Mouse (Mus musculus): ENCODE data around the gene Fntb. TPM values are rescaled to one million over a fixed set of nuclear protein-coding genes. Genes with fewer than 3 reads are reported as not detected.
A peak's percentile ranks its signal among the peaks of the same experiment; 100 is the strongest.

Fntb gene
- polyA plus RNA-seq, 2 experiments: 21.4 to 28.8 TPM

DNA sequence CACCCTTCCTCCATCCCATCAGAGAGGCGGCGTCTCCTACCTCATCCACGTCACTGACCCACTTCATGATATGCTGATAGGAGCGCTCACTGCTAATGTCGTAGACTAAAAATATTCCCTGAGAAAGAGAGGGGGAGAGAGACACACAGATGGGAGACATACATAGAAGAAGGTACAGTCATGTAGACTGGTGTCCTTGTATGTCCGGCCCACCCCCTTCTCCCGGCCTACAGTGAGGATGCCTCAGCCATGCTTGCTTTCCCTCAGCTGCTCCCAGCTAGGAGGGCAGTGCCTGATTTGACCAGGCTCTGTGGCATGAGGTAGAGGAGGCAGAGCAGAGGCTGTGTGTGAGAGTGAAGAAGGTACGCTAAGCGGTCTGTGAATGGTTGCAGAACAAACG lies 37.6 kb downstream of the Fntb start:
- H3K4me1 ChIP-seq (replicated peaks; ENCODE audit: control insufficient read depth in 2 of 2, insufficient read depth in 2 of 2, low read length in 1 of 2): no peaks in the 10 kb centered on the region
- no peak overlapping the region for H3K9ac ChIP-seq (replicated peaks)
- no peaks in the 10 kb centered on the region for H3K36me3 ChIP-seq (replicated peaks; ENCODE audit: control insufficient read depth, insufficient read depth, low read depth)
- DNase-seq (ENCODE audit: low read depth in 3 of 3, low spot score in 3 of 3): no peak
- TF ChIP-seq EP300 (IDR thresholded peaks at IDR 0.05; ENCODE audit: low read depth): no peak
- no peak for TF ChIP-seq CTCF (IDR thresholded peaks at IDR 0.05; ENCODE audit: low read depth)
- no peaks in the 10 kb centered on the region for H3K27me3 ChIP-seq (ENCODE audit: control insufficient read depth, insufficient read depth, low read length)
- 79% methylated on average over 10 of the region's 10 CpGs for WGBS (ENCODE audit: insufficient replicate concordance)
- no peak overlapping the region for H3K4me2 ChIP-seq (ENCODE audit: low read depth)
- ATAC-seq (ENCODE audit: insufficient read depth): no peak
- no peaks in the 10 kb centered on the region for H3K9me3 ChIP-seq (ENCODE audit: control insufficient read depth, low read length)
- H3K4me3 ChIP-seq (ENCODE audit: insufficient read depth in 1 of 2, low read depth in 2 of 2, low read length in 2 of 2): no peak overlapping the region
- H3K27ac ChIP-seq: no peak overlapping the region

DNA sequence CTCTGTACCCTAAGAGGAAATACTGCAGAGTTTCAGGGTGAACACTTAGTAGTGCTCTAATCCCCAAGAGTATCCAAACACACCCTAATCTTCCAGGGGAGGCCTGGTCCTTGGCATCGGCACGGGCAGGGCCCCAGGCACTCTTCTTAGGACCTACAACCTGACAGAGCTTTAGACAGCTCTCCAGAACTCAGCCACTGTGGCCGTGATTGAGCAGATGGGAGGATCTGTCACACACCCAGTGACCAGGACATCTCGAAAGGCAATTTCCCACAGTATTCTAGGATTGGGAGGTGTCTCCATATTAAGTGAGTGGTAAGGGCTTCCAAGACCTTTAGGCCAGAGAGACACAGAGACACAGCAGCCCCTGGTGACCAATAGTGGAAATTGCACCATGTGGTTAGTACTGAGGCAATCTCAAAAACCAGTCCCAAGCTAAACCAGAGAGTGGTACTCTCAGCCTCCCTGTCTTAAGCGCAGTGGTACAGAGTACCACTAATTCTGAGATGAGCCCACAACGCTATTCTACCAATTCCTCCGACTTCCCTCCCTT lies 38.4 kb downstream of the Fntb start:
- DNase-seq (ENCODE audit: low read depth in 3 of 3, low spot score in 3 of 3) (peak; percentile 11 to 20 (median 17)), ATAC-seq (ENCODE audit: insufficient read depth) (no peak)
- peak; percentile 80 for TF ChIP-seq CTCF (IDR thresholded peaks at IDR 0.05; ENCODE audit: low read depth)
- no peak for TF ChIP-seq EP300 (IDR thresholded peaks at IDR 0.05; ENCODE audit: low read depth)
- Histone ChIP-seq H3K4me2 (ENCODE audit: low read depth) (no peak overlapping the region), H3K4me1 (replicated peaks; ENCODE audit: control insufficient read depth in 2 of 2, insufficient read depth in 2 of 2, low read length in 1 of 2) (no peaks in the 10 kb centered on the region), H3K4me3 (ENCODE audit: insufficient read depth in 1 of 2, low read depth in 2 of 2, low read length in 2 of 2) (no peak overlapping the region), H3K27ac (no peak overlapping the region), H3K27me3 (ENCODE audit: control insufficient read depth, insufficient read depth, low read length) (no peaks in the 10 kb centered on the region), H3K9ac (replicated peaks) (no peak overlapping the region), H3K36me3 (replicated peaks; ENCODE audit: control insufficient read depth, insufficient read depth, low read depth) (no peaks in the 10 kb centered on the region), H3K9me3 (ENCODE audit: control insufficient read depth, low read length) (no peaks in the 10 kb centered on the region)
- 39% methylated on average over 7 of the region's 7 CpGs for WGBS (ENCODE audit: insufficient replicate concordance)

DNA sequence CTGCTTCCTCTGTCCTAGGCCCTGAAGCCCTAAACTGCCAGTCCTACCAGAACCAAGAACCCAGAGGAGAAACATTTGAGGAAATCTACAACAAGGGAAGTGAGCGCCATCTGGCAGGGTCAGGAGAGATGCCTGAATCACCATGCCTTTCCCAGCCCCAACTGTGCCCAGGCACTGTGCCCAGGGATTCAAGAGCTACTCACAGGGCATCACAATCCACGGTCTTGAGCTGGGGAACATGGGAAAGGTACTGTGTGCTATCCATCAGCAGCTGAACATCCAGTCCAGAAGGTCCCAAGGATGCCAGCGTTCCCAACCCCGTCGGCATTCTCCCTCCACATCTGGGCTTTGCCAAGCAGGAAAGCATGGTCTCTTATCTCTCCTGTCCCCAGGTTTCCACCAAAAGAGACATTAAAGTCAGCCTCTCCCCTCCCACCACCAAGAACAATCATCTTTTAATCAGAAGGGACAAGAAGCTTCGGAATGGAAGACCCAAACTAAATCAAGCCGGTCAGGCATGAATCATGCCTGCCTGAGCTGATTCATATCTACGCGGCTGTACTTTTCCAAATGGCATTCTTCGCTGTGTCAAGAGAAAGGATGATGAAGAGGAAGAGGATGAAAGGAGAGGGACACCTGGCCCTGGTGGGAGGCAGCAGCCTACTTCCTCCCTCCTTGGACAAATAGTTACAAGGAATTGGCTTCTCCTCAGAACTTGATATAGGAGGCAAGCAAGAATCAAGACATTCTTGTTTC lies 39.8 kb downstream of the Fntb start:
- H3K27me3 ChIP-seq (ENCODE audit: control insufficient read depth, insufficient read depth, low read length): no peaks in the 10 kb centered on the region
- no peak overlapping the region for H3K4me2 ChIP-seq (ENCODE audit: low read depth)
- TF ChIP-seq EP300 (IDR thresholded peaks at IDR 0.05; ENCODE audit: low read depth) (no peak), CTCF (IDR thresholded peaks at IDR 0.05; ENCODE audit: low read depth) (no peak)
- H3K4me1 ChIP-seq (replicated peaks; ENCODE audit: control insufficient read depth in 2 of 2, insufficient read depth in 2 of 2, low read length in 1 of 2): no peaks in the 10 kb centered on the region
- ATAC-seq (ENCODE audit: insufficient read depth) (no peak), DNase-seq (ENCODE audit: low read depth in 3 of 3, low spot score in 3 of 3) (no peak)
- no peaks in the 10 kb centered on the region for H3K9me3 ChIP-seq (ENCODE audit: control insufficient read depth, low read length)
- H3K36me3 ChIP-seq (replicated peaks; ENCODE audit: control insufficient read depth, insufficient read depth, low read depth): no peaks in the 10 kb centered on the region
- H3K4me3 ChIP-seq (ENCODE audit: insufficient read depth in 1 of 2, low read depth in 2 of 2, low read length in 2 of 2): no peak overlapping the region
- H3K9ac ChIP-seq (replicated peaks): no peak overlapping the region
- H3K27ac ChIP-seq: no peak overlapping the region
- WGBS (ENCODE audit: insufficient replicate concordance): 79% methylated on average over 10 of the region's 10 CpGs

DNA sequence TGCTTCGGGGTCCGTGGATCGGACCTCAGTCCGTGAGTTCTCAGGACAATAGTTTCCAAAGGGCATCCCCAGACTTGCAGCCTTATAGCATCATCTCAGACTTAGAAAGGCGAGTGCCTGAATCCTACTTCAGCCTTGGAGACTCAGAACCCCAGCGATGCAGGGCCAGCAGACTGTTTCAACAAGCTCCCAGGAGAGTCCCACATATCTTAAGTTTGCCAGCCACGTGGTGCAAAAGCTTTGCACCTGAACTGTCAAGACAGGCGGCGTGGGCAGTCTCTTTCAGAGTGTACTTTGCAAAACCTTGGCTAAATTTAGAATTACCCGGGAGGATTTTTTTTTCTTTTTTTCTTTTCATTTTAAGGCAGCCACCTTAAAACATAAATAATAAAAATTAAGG lies 42.4 kb downstream of the Fntb start:
- no peaks in the 10 kb centered on the region for H3K27me3 ChIP-seq (ENCODE audit: control insufficient read depth, insufficient read depth, low read length)
- H3K9me3 ChIP-seq (ENCODE audit: control insufficient read depth, low read length): no peaks in the 10 kb centered on the region
- TF ChIP-seq CTCF (IDR thresholded peaks at IDR 0.05; ENCODE audit: low read depth) (no peak), EP300 (IDR thresholded peaks at IDR 0.05; ENCODE audit: low read depth) (no peak)
- DNase-seq (ENCODE audit: low read depth in 3 of 3, low spot score in 3 of 3) (no peak), ATAC-seq (ENCODE audit: insufficient read depth) (no peak)
- 71% methylated on average over 10 of the region's 10 CpGs for WGBS (ENCODE audit: insufficient replicate concordance)
- H3K4me2 ChIP-seq (ENCODE audit: low read depth): no peak overlapping the region
- no peaks in the 10 kb centered on the region for H3K36me3 ChIP-seq (replicated peaks; ENCODE audit: control insufficient read depth, insufficient read depth, low read depth)
- H3K4me3 ChIP-seq (ENCODE audit: insufficient read depth in 1 of 2, low read depth in 2 of 2, low read length in 2 of 2): no peak overlapping the region
- H3K9ac ChIP-seq (replicated peaks): no peak overlapping the region
- no peak overlapping the region for H3K27ac ChIP-seq
- no peaks in the 10 kb centered on the region for H3K4me1 ChIP-seq (replicated peaks; ENCODE audit: control insufficient read depth in 2 of 2, insufficient read depth in 2 of 2, low read length in 1 of 2)

- H3K4me1 ChIP-seq (replicated peaks; ENCODE audit: control insufficient read depth in 2 of 2, insufficient read depth in 2 of 2, low read length in 1 of 2): no peaks in the 10 kb centered on the region
- no peak overlapping the region for H3K4me3 ChIP-seq (ENCODE audit: insufficient read depth in 1 of 2, low read depth in 2 of 2, low read length in 2 of 2)
- H3K4me2 ChIP-seq (ENCODE audit: low read depth): no peak overlapping the region
- no peaks in the 10 kb centered on the region for H3K36me3 ChIP-seq (replicated peaks; ENCODE audit: control insufficient read depth, insufficient read depth, low read depth)
- DNase-seq (ENCODE audit: low read depth in 3 of 3, low spot score in 3 of 3): no peak
- H3K27me3 ChIP-seq (ENCODE audit: control insufficient read depth, insufficient read depth, low read length): no peaks in the 10 kb centered on the region
- TF ChIP-seq EP300 (IDR thresholded peaks at IDR 0.05; ENCODE audit: low read depth) (no peak), CTCF (IDR thresholded peaks at IDR 0.05; ENCODE audit: low read depth) (no peak)
- H3K9ac ChIP-seq (replicated peaks): no peak overlapping the region
- no peak for ATAC-seq (ENCODE audit: insufficient read depth)
- no peak overlapping the region for H3K27ac ChIP-seq
- H3K9me3 ChIP-seq (ENCODE audit: control insufficient read depth, low read length): no peaks in the 10 kb centered on the region
- WGBS (ENCODE audit: insufficient replicate concordance): 74% methylated on average over 5 of the region's 5 CpGs
These were observed 45.1 kb downstream of the Fntb start for GRCm38 (mm10) chr12:76810491-76810890.
